Mouse (Mus musculus) embryonic facial prominence, embryonic 15.5 days (tissue): ENCODE measurements at regions not wholly inside any gene's neighbourhood (a gene's known extent, or its start where the extent isn't known, plus 50 kb on each side); places are given as distances from the start of the nearest gene placed in this dataset.
A peak's percentile ranks its signal among the peaks of the same experiment; 100 is the strongest.

Experiments
- ATAC-seq: fragments of 200-750 bp; cut with Nextera tagmentation; 2 replicates; pipeline ENCODE4 v1.8.0; 2017; ENCODE audit warnings: low read depth, moderate TSS enrichment; ENCODE audit not compliant: insufficient number of reproducible peaks, low FRiP score, low TSS enrichment
- H3K27ac ChIP-seq: fragments of 300-500 bp; sonication (generic); replicated peaks from 2 replicates; pipeline ENCODE4 v1.5.1; 2015; ENCODE audit warnings: mild to moderate bottlenecking, inconsistent platforms
- H3K27me3 ChIP-seq: fragments of 300-500 bp; sonication (generic); 2 replicates; pipeline ENCODE4 v1.6.1; 2015; ENCODE audit warnings: inconsistent platforms
- H3K36me3 ChIP-seq: fragments of 300-500 bp; sonication (generic); 2 replicates; pipeline ENCODE4 v1.6.1; 2015; ENCODE audit warnings: mild to moderate bottlenecking, inconsistent platforms
- H3K4me1 ChIP-seq: fragments of 300-500 bp; sonication (generic); 2 replicates; pipeline ENCODE4 v1.6.1; 2015; ENCODE audit warnings: inconsistent platforms
- H3K4me2 ChIP-seq: fragments of 300-500 bp; sonication (generic); replicated peaks from 2 replicates; pipeline ENCODE4 v1.6.1; 2015; ENCODE audit warnings: mild to moderate bottlenecking, inconsistent platforms
- H3K4me3 ChIP-seq: fragments of 300-500 bp; sonication (generic); replicated peaks from 2 replicates; pipeline ENCODE4 v1.5.1; 2015; ENCODE audit warnings: mild to moderate bottlenecking, inconsistent platforms
- H3K9ac ChIP-seq: fragments of 300-500 bp; sonication (generic); 2 replicates; pipeline ENCODE4 v1.6.1; 2015; ENCODE audit warnings: inconsistent platforms
- H3K9me3 ChIP-seq: fragments of 300-500 bp; sonication (generic); replicated peaks from 2 replicates; pipeline ENCODE4 v1.6.1; 2016; ENCODE audit warnings: inconsistent platforms
- WGBS: fragments of 180-500 bp; shearing (Covaris S2); methylation state at CpG from one replicate; pipeline ENCODE4 v1.1.7; 2015; 5-methylcytosine and 5-hydroxymethylcytosine counted together

GRCm38 (mm10) chr6:51272136-51272736 is 160.2 kb upstream of the Nfe2l3 start:
- Histone ChIP-seq H3K36me3 (no peaks in the 10 kb centered on the region), H3K4me3 (no peak overlapping the region), H3K27me3 (no peaks in the 10 kb centered on the region), H3K9me3 (no peaks in the 10 kb centered on the region), H3K9ac (no peak overlapping the region), H3K27ac (no peak overlapping the region), H3K4me1 (peaks cover 21% of the 10 kb centered on the region), H3K4me2 (no peak overlapping the region)
- no peak for ATAC-seq
- WGBS: 90% methylated on average over 19 of the region's 19 CpGs

- Histone ChIP-seq H3K4me3 (no peak overlapping the region), H3K9me3 (no peaks in the 10 kb centered on the region), H3K9ac (no peak overlapping the region), H3K27me3 (no peaks in the 10 kb centered on the region), H3K4me2 (no peak overlapping the region), H3K36me3 (no peaks in the 10 kb centered on the region), H3K4me1 (peaks cover 14% of the 10 kb centered on the region), H3K27ac (no peak overlapping the region)
- 82% methylated on average over 10 of the region's 10 CpGs for WGBS
- no peak for ATAC-seq
These were observed 153.0 kb upstream of the Nfe2l3 start for GRCm38 (mm10) chr6:51279491-51279890.

GRCm38 (mm10) chr6:51280231-51280630 is 152.2 kb upstream of the Nfe2l3 start:
- Histone ChIP-seq H3K9me3 (no peaks in the 10 kb centered on the region), H3K4me3 (no peak overlapping the region), H3K36me3 (no peaks in the 10 kb centered on the region), H3K27ac (no peak overlapping the region), H3K4me2 (no peak overlapping the region), H3K4me1 (peaks cover 21% of the 10 kb centered on the region), H3K9ac (no peak overlapping the region), H3K27me3 (no peaks in the 10 kb centered on the region)
- WGBS: 68% methylated on average over 7 of the region's 7 CpGs
- ATAC-seq: no peak

GRCm38 (mm10) chr6:51283916-51284706 is 148.4 kb upstream of the Nfe2l3 start:
- peak overlapping the region; percentile 85 for H3K27ac ChIP-seq

DNA sequence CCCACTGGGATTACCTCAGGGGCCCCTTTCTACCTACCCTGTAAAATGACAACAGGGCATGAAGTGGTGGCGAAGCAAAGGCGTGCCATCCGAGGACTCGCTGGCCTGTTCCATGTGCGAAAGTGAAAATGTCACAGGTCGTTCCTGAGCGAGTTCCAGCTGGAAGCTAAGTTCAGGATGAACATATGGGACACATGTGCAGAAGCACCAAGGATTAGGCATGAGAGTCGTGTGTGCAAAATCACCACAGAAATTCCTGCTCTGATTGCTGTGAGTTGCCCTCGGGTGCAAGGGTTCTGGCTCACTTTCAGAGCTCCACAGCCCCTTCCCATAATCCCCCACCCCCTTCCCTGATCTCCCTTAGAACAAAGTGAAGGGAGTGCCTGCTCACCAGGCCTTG is 147.6 kb upstream of the Nfe2l3 start:
- WGBS: 40% methylated on average over 9 of the region's 9 CpGs
- no peak for ATAC-seq
- Histone ChIP-seq H3K4me3 (no peak overlapping the region), H3K27me3 (no peaks in the 10 kb centered on the region), H3K36me3 (no peaks in the 10 kb centered on the region), H3K27ac (peak overlapping the region; percentile 85), H3K9me3 (no peaks in the 10 kb centered on the region), H3K9ac (no peak overlapping the region), H3K4me1 (peaks cover 25% of the 10 kb centered on the region), H3K4me2 (no peak overlapping the region)

More at GRCm38 (mm10) chr6:51283916-51284706, 148.4 kb upstream of the Nfe2l3 start:
- Histone ChIP-seq H3K27me3 (no peaks in the 10 kb centered on the region), H3K9me3 (no peaks in the 10 kb centered on the region), H3K4me3 (no peak overlapping the region), H3K36me3 (no peaks in the 10 kb centered on the region), H3K9ac (no peak overlapping the region), H3K4me2 (no peak overlapping the region), H3K4me1 (peaks cover 25% of the 10 kb centered on the region)
- ATAC-seq: peak; percentile 56
- 40% methylated on average over 11 of the region's 11 CpGs for WGBS

DNA sequence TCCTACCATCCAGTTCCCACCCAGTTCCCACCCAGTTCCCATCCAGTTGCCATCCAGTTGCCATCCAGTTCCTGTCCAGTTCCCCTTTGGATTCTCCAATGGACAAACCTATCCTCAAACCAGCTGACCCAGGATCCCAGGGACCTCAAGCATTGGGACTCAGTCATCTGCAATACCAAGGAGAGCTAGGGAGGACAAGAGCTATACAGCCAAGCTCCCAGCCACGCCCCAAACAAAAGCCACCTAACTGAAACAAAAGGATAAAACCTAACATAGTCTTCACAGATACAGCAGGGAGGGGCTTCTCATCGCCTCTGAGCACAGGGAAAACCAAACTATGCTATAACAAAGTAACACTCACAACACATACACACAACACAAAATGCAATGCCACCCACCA is 145.6 kb upstream of the Nfe2l3 start:
- H3K36me3 ChIP-seq: no peaks in the 10 kb centered on the region
- no peaks in the 10 kb centered on the region for H3K27me3 ChIP-seq
- H3K4me3 ChIP-seq: no peak overlapping the region
- WGBS: 76% methylated on average over 2 of the region's 2 CpGs
- no peak overlapping the region for H3K4me2 ChIP-seq
- no peak for ATAC-seq
- no peak overlapping the region for H3K27ac ChIP-seq
- no peaks in the 10 kb centered on the region for H3K9me3 ChIP-seq
- H3K4me1 ChIP-seq: peaks cover 25% of the 10 kb centered on the region
- H3K9ac ChIP-seq: no peak overlapping the region

DNA sequence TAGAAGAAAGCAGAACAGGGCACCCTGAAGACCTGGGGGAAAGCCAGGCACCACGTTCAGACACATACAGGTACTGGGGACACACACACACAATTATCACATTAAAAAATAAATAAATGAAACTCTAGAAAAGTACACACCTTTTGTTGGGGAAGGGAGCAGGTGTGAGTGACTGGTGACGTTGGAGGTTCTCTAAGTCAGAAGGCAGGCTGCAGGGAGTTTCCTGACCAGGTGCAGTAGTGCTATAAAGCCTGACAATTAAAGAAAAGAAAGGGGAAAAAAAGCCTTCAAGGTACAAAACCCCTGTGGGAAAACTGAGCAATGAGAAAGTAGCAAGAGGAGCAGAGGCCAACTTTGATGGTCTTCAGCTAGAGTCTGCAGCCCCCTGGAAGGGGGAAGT is 145.1 kb upstream of the Nfe2l3 start:
- 66% methylated on average over 2 of the region's 2 CpGs for WGBS
- Histone ChIP-seq H3K9ac (no peak overlapping the region), H3K27me3 (no peaks in the 10 kb centered on the region), H3K4me1 (peaks cover 25% of the 10 kb centered on the region), H3K9me3 (no peaks in the 10 kb centered on the region), H3K36me3 (no peaks in the 10 kb centered on the region), H3K4me2 (no peak overlapping the region), H3K4me3 (no peak overlapping the region), H3K27ac (no peak overlapping the region)
- no peak for ATAC-seq

DNA sequence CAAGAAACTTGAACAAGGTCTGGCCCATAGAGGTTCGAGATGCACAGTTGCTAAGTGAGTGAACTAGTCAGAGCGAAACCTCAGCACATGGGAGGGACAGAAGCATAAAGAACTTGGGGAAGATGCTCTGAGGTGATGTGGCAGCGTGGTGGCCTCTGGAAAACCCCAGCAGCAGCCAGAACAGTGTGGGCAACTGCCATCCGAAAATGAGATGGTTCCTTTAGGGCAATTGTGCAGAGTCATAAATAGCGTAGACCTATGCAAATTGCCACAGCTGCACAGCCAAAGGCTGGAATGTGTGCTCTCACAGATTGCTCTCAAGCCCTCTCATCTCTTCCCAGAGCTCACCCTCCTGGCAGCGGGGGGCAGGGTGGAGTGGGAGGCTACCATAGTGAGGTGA is 144.7 kb upstream of the Nfe2l3 start:
- Histone ChIP-seq H3K27ac (no peak overlapping the region), H3K9me3 (no peaks in the 10 kb centered on the region), H3K9ac (no peak overlapping the region), H3K4me1 (peaks cover 25% of the 10 kb centered on the region), H3K4me3 (no peak overlapping the region), H3K27me3 (no peaks in the 10 kb centered on the region), H3K36me3 (no peaks in the 10 kb centered on the region), H3K4me2 (no peak overlapping the region)
- no peak for ATAC-seq
- WGBS: 49% methylated on average over 6 of the region's 6 CpGs

GRCm38 (mm10) chr6:51288306-51289066 is 144.0 kb upstream of the Nfe2l3 start:
- H3K9me3 ChIP-seq: no peaks in the 10 kb centered on the region
- no peak overlapping the region for H3K4me2 ChIP-seq
- no peak overlapping the region for H3K9ac ChIP-seq
- H3K27me3 ChIP-seq: no peaks in the 10 kb centered on the region
- H3K4me3 ChIP-seq: no peak overlapping the region
- ATAC-seq: no peak
- peaks cover 18% of the 10 kb centered on the region for H3K4me1 ChIP-seq
- WGBS: 77% methylated on average over 7 of the region's 7 CpGs
- H3K27ac ChIP-seq: no peak overlapping the region
- H3K36me3 ChIP-seq: no peaks in the 10 kb centered on the region

DNA sequence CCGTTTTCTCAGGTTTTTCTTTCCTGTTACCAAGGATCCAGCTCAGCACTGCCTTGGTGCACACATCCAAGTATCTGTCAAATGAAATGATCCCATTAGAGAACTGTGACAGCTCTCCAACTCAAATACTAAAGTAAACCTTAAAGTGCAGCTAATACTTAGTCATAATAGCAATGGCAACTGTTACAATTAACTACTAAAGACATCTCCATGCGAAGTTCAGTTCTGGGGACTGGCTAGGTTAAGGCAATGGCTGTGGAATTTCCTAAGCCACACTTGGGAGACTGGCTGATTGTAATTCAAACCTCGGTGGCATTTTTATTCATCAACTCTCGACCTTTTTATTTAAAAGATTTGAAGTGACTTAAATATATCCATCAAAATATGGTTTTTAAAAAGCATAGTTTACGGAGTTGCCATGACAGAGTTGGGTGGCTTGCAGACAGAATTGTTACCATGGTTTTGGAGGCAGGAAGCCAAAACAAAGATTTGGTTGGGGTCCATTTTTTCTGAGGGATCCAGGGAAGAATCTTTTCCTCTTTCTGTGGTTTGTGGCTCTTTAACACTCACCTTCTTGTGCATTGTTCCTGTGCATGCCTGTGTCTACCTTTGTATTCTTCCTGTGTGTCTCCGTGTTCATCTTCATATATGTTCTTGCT is 143.3 kb upstream of the Nfe2l3 start:
- 53% methylated on average over 6 of the region's 6 CpGs for WGBS
- no peaks in the 10 kb centered on the region for H3K9me3 ChIP-seq
- peaks cover 14% of the 10 kb centered on the region for H3K4me1 ChIP-seq
- H3K4me3 ChIP-seq: no peak overlapping the region
- H3K27me3 ChIP-seq: no peaks in the 10 kb centered on the region
- H3K36me3 ChIP-seq: no peaks in the 10 kb centered on the region
- no peak overlapping the region for H3K9ac ChIP-seq
- H3K4me2 ChIP-seq: no peak overlapping the region
- ATAC-seq: no peak
- no peak overlapping the region for H3K27ac ChIP-seq
